8 mouse cellular contexts compared by ENCODE assay signal in the genomic region with DNA sequence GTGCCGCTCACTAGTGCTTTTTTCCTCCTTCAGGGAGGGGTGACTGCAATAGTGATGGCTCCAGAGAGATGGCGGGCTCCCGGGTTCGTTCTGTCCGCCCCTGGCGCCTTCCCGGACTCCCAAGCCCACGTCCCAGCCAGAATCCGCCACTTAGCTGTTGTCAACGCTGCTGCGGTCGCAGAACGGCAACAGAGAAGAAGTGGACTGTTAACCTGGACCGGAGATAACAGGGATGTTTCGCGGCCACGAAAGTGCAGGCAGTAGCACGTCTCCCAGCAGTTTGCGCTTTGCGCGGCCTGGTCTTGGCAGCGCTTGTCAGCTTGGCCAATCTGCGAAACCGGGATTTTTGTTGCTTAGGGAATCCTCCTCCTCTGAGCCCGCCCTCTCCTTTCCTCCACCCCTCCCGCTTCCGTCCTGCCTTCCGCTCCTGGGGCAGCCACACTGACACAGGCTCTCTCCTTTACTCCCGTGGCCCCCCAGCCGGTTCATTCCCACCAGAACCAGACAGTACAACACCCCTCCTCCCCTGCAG. TPM values are rescaled to one million over a fixed set of nuclear protein-coding genes. Genes with fewer than 3 reads are reported as not detected.
DNase-seq lines count a peak whose midpoint lies in the region; TF ChIP-seq lines count a peak whose summit lies in the region.

A gene (minus strand): TSS at position 322 of the 532 bp plus-strand sequence.

- WGBS in cerebellum, adult 2 months: 7% methylated on average over 30 of the region's 30 CpGs
- 16% methylated on average over 30 of the region's 30 CpGs for WGBS in olfactory bulb, adult 2 months

- H3K4me1 ChIP-seq in cerebellum, adult 2 months (ENCODE audit: control insufficient read depth, insufficient read depth, low read length): no peaks in the 10 kb centered on the region
- H3K4me1 ChIP-seq in olfactory bulb, adult 2 months (ENCODE audit: control insufficient read depth, insufficient read depth, low read length): peaks cover 4% of the 10 kb centered on the region; the same call in 1 of the 2 replicates

- no peaks in the 10 kb centered on the region for H3K27me3 ChIP-seq in cerebellum, adult 2 months (ENCODE audit: control insufficient read depth, insufficient read depth, low read length)

- no peak for TF ChIP-seq CTCF in cerebellum, adult 2 months (IDR thresholded peaks at IDR 0.05; ENCODE audit: borderline replicate concordance, insufficient read depth, low read depth, low read length)
- 0 out of 2 replicates have a peak, but pooled peaks have one; percentile 11 for TF ChIP-seq CTCF in layer of hippocampus, adult 2 months (conservative IDR thresholded peaks at IDR 0.05)
- no peak for TF ChIP-seq CTCF in olfactory bulb, adult 2 months (IDR thresholded peaks at IDR 0.05; ENCODE audit: insufficient read depth, low read depth, low read length)

- H3K27ac ChIP-seq in cerebellum, adult 2 months (ENCODE audit: insufficient read depth, low read length): peak within 1 kb of the TSS; percentile 62
- peak within 1 kb of the TSS; percentile 89 for H3K27ac ChIP-seq in layer of hippocampus, adult 2 months
- H3K27ac ChIP-seq in olfactory bulb, adult 2 months (ENCODE audit: insufficient read depth, low read depth, low read length): peak within 1 kb of the TSS; percentile 83

- peak within 1 kb of the TSS; percentile 72 for H3K4me3 ChIP-seq in cerebellum, adult 2 months (replicated peaks; ENCODE audit: insufficient read depth, low read depth, low read length)
- peak within 1 kb of the TSS; percentile 69 for H3K4me3 ChIP-seq in layer of hippocampus, adult 2 months
- H3K4me3 ChIP-seq in olfactory bulb, adult 2 months (ENCODE audit: insufficient read depth, low read depth, low read length): peak within 1 kb of the TSS; percentile 81

- peak; percentile 61; the same call in 1 of the 2 replicates for TF ChIP-seq POLR2A in cerebellum, adult 2 months (IDR thresholded peaks at IDR 0.05; ENCODE audit: borderline replicate concordance, insufficient read depth, low read length)
- TF ChIP-seq POLR2A in olfactory bulb, adult 2 months (IDR thresholded peaks at IDR 0.05; ENCODE audit: insufficient read depth, low read depth, low read length): no peak

- peak; percentile 82 for DNase-seq in Muller cell, postnatal 12 days (ENCODE audit: inconsistent ontology term)
- DNase-seq in cerebellum, adult 2 months: peak; percentile 83
- peak; percentile 72 for DNase-seq in forelimb bud, embryonic 11.5 days (ENCODE audit: low read depth, low spot score)
- peak; percentile 78 for DNase-seq in heart, postnatal 4 days
- DNase-seq in layer of hippocampus, adult 2 months (ENCODE audit: low spot score in 2 of 2): peak; percentile 50 to 61
- DNase-seq in lung, adult 18-20 months: peak; percentile 77 to 80
- peak; percentile 47 to 70 for DNase-seq in urinary bladder, adult 18-20 months (ENCODE audit: low spot score in 2 of 2)

RNA-seq across cellular contexts. Expression of the gene that starts here (rescaled TPM):
- 0.80 and 0.92 TPM in 2 replicates for polyA plus RNA-seq in cerebellum, adult 2 months (2012; rRNA removed)
- 1 to 10 TPM; 3.0 to 3.5 TPM for total RNA-seq in heart, postnatal 4 days (2021)
- under 1 TPM; 0.64 to 0.69 TPM for total RNA-seq in layer of hippocampus, adult 2 months (2021)
- not detected in 2 replicates for polyA plus RNA-seq in olfactory bulb, adult 2 months (2012; ENCODE audit: insufficient read depth, insufficient read length, low replicate concordance, missing spikeins)

Comparison
In these comparisons a context has a peak if more than half of its experiments do, and no peak if none do; other contexts are left out.
1. Peak in every context shown above with its lines: DNase-seq, H3K4me3 ChIP-seq and H3K27ac ChIP-seq.
2. Peak in DNase-seq, H3K4me3 ChIP-seq and H3K27ac ChIP-seq in cerebellum, adult 2 months; RNA of the gene not detected or under 1 TPM.
3. Peak in DNase-seq, H3K4me3 ChIP-seq and H3K27ac ChIP-seq in layer of hippocampus, adult 2 months; RNA of the gene not detected or under 1 TPM.